Mouse (Mus musculus) T-cell, adult 66 days (primary cell): ENCODE measurements around the gene Cul4a. TPM values are rescaled to one million over a fixed set of nuclear protein-coding genes. Genes with fewer than 3 reads are reported as not detected.

Experiments
- total RNA-seq, 2 experiments: library from RNA; stranded (reverse); gene quantifications; 3 replicates in 1 of 2; 4 replicates in 1 of 2; pipeline ENCODE4 v1.2.4; 2023

Gene Cul4a
- 10 to 100 TPM; 44.9 to 48.0 TPM for total RNA-seq

GRCm38 (mm10) chr8:13105087-13105881 is at the start of gene Cul4a, which contains the start of gene Pcid2:
Gene Cul4a (plus strand): TSS chr8:13105621.
Gene Pcid2 (minus strand): TSS chr8:13105459.

GRCm38 (mm10) chr8:13060441-13061150 is 44.8 kb upstream of the Cul4a start, which contains the start of gene Proz:
Gene Proz (plus strand): TSS chr8:13060914.

GRCm38 (mm10) chr8:13158718-13159376 is 53.4 kb downstream of the Cul4a start, which contains the start of gene Lamp1:
Gene Lamp1 (plus strand): TSS chr8:13159161.

Other genes with a start within 250 kb of the Cul4a start
- 1 to 10 TPM in 1 of 2 experiments, under 1 TPM in 1; 0.67 to 2.3 TPM for gene Mcf2l, start 231.8 kb upstream of the Cul4a start, total RNA-seq
- gene F7, start 79.6 kb upstream of the Cul4a start, total RNA-seq = not detected
- gene F10, start 68.3 kb upstream of the Cul4a start, total RNA-seq = not detected
- gene Proz, start 44.7 kb upstream of the Cul4a start, total RNA-seq = not detected
- gene Pcid2, start 162 bp upstream of the Cul4a start, total RNA-seq = 10 to 100 TPM; 35.5 to 37.2 TPM
- gene Lamp1, start 53.5 kb downstream of the Cul4a start, total RNA-seq = 10 to 100 TPM; 92.5 to 93.2 TPM
- gene Grtp1, start 95.0 kb downstream of the Cul4a start, total RNA-seq = not detected
- not detected for gene Adprhl1, start 148.5 kb downstream of the Cul4a start, total RNA-seq
- gene Dcun1d2, start 182.5 kb downstream of the Cul4a start, total RNA-seq = 10 to 100 TPM; 19.1 to 20.2 TPM
- gene Tmco3, start 182.6 kb downstream of the Cul4a start, total RNA-seq = 10 to 100 TPM; 23.0 to 23.5 TPM
- 10 to 100 TPM; 40.2 to 47.1 TPM for gene Tfdp1, start 233.1 kb downstream of the Cul4a start, total RNA-seq